Mouse (Mus musculus) neutrophil, adult 5-6 weeks (primary cell): Measurements from ENCODE around the gene Cd6. TPM values are rescaled to one million over a fixed set of nuclear protein-coding genes. Genes with fewer than 3 reads are reported as not detected.

Experiments
- ATAC-seq: fragments of 151-379, 151-347 bp; 2 replicates; pipeline ENCODE4 v1.8.0; 2017; ENCODE audit warnings: mild to moderate bottlenecking, moderate TSS enrichment; ENCODE audit not compliant: insufficient number of reproducible peaks, poor library complexity, low FRiP score, severe bottlenecking; ENCODE audit errors: extremely low read depth
- total RNA-seq: library from RNA; stranded (forward); fragments of 200-1000 nt; gene quantifications from 2 replicates; pipeline ENCODE4 v1.2.3, GENCODE M21; 2017

The Cd6 gene
- total RNA-seq, 1 experiment from 2014 or later: 11.2 TPM

DNA sequence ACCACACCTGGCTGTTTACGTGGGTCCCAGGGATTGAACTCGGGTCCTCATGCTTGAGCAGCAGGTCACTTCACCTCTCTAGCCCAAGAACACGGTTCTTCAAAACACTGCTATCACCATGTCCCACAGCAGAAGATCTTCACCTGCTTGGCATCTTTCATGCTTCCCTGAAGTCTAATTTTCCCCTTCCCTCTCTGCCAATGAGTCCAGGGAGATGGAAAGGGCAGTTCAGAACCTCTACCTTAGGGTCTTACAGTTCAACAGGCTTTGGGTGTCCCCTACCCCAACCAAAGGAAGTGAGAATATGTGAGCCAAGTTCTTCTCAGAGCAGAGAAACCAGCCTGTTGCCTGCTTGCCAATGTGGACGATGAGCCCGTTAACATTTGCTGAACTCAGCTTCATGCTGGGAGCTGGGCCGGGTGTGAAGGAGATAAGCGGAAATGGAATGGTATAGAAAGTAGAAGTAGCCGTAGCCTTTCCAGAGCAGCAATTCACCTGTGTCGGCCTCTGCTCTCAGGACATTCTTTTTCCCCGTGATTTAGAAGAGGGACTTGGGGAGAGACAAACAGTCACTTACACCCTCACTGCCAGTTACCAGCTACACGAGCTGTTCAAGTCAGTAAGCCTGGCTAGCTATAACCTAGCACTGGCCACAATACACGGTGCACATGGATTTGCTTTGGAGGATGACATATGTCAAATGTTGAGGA lies 21.2 kb downstream of the Cd6 start:
- ATAC-seq: no peak

GRCm38 (mm10) chr19:10805661-10806285 lies 24.1 kb downstream of the Cd6 start:
- no peak for ATAC-seq

DNA sequence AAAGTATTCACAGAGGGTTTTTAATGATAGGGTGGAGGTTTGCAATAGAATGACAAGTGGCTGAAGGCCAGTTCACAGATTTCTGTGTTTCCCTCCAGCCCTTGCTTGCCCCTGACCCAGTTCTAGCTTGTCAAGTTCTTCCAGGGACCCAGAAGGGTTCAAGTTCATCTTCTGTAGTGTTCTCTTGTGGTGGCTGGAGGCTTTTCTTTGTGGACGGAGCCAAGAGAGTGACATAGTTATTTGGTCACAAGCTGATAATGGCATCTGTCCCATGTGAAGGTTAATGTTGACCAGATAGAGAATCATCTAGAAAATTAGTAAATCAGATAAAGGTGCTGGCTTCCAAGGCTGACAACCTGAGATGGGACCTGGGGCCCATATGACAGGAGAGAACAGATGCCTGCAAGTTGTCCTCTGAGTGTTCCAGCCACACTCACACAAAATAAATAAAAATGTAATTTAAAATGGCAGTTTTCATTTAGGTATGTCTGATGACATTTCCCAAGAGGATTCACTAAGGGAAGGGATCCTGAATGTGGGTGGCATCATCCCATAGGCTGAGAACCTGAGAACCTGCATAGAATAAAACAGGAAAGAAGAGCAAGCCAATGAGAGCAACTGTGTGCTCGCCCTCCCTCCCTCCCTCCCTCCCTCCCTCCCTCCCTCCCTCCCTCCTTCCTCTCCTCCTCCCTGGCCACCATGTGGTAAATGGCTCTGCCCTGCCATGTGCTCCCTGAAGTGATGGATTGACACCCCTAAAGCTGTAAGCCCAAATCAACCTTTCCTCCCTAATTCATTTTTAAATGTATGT lies 24.8 kb downstream of the Cd6 start:
- ATAC-seq: no peak

GRCm38 (mm10) chr19:10803751-10804150 lies 26.1 kb downstream of the Cd6 start:
- ATAC-seq: no peak

DNA sequence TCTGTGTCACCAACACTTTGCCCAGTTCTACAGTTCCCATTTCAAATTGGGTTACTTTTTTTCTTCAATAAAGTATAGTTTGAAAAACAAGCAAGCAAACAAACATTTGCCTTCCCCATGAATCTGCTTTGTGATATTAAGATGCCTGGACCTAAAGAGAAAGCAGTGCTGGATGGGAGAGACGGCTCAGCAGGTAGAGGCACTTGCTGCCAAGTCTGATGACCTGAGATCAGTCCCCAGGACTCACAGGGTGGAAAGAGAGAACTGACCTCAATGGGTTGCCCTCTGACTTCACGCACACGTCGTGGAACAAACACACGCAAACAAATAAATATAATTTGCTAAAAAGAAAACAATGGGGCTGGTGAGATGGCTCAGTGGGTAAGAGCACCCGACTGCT lies 28.0 kb downstream of the Cd6 start:
- ATAC-seq: no peak

DNA sequence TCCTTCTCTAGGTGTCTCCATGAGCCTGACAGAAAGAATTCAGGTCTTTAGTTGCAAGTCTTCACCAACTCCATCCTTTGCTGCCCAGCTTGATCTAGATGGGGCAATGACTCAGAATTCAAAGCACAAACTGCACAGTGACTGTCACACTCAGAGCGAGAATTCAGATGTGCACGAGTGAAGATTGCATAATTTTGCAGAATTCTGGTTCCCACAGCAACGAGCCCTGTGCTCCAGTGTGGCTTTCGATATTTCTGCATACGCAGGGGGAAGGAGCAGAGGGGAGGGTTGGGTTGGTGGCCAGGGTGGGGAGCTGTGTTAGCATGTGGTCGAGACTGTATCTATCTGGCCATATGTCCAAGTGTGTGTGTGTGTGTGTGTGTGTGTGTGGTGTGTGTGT lies 28.8 kb downstream of the Cd6 start:
- ATAC-seq: no peak

GRCm38 (mm10) chr19:10799155-10799554 lies 30.7 kb downstream of the Cd6 start:
- no peak for ATAC-seq

- no peak for ATAC-seq
These were observed 31.3 kb downstream of the Cd6 start for GRCm38 (mm10) chr19:10798576-10798975.

DNA sequence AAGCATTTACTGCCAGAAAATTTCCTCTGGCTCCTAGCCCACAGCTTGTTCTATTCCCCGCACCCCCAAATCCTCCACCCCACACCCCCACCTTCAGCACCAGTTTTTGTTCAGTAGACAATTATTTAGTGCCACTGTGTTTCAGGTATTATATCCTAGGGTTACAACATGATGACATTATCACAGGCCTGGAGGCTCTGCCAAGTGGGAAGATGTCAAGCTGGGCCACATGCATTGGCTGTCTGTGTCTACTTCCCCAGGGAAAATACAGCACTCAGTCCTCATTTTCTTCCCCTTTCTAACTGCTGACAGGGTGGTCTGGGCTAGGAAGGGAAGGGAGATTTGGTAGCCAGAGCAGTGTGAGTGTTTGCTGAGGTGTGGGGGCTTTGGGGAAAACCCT lies 34.9 kb downstream of the Cd6 start:
- no peak for ATAC-seq

- ATAC-seq: no peak
These were observed 36.8 kb downstream of the Cd6 start for GRCm38 (mm10) chr19:10793044-10793443.

DNA sequence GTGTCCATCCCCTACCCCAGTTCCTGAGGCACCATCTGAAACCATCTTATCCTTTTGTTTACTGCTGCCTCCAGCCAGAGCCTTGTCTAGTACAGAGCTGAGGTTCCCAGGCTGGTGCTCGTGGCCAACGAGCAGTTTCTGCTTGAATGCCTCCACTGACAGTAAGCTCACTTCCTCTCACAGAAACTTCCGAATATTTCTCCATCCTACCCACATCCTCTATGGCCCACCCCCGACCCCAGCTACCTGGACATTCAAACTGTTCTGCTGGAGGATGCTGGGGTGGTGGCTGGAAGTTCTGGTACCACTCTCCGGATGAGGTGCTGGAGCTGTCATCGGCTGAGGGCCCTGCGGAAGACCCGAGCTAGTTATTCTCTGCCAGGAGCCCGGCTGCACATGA lies 39.5 kb downstream of the Cd6 start:
- no peak for ATAC-seq

DNA sequence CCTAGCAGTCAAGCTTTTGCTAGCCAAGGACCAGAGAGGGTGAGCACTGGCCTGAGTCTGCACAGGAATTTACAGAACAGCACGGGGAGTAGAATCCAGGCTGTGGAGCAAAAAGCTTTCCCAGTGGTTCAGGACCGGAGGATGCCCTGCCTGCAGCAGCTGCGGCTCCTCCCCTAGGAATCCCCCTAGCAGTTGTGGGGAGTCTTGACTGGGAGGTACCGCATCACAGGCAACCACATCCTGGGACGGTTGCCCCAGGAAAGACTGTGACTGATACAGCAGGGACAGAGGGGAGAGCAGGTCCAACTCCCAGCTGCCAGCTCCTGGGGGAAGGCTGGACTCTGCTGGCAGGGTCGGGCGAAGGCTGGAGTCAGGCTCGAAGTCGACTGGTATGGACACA lies 41.6 kb downstream of the Cd6 start:
- ATAC-seq: no peak

- no peak for ATAC-seq
These were observed 42.5 kb downstream of the Cd6 start for GRCm38 (mm10) chr19:10787406-10787805.

DNA sequence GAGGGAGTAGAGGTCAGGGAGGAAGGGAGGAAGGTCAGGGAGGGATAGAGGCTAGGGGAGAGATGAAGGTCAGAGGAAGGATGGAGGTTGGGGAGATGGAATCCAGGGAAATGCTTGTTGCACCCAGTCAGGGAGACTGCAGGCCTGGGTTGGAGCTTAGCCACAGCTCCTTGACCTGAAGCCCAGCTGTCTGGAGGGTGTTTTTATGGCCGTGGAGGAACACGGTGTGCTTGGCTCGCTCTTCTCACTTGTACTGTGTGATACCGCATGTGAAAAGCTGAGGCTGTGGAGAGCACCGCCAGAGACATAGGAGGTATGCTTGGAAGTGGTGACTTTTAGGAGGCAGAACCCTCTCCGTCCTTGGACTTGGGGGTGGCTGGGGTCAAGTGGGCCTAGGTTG lies 43.1 kb downstream of the Cd6 start:
- ATAC-seq: no peak

GRCm38 (mm10) chr19:10784796-10785459 lies 44.9 kb downstream of the Cd6 start:
- no peak for ATAC-seq

- ATAC-seq: no peak
These were observed 45.8 kb downstream of the Cd6 start for GRCm38 (mm10) chr19:10784061-10784460.

DNA sequence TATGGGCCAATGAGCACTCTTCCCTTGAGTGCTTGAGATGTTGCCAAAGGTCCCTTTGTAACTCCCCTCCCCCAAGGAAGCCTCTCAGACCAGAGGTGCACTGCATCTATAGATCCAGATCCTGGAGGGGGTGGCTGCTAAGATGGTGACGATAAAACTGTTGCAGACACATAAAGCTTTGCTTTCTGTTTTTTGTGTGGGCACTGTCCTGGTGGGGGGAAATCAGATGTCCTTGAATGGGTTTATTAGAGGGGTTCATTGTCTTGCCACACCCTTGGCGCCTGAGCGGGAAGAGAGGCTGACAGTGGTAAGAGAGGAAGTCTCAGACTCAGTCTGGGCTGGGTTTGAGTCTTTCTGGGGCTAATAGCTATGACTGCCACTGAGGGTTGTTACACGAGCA lies 46.7 kb downstream of the Cd6 start:
- ATAC-seq: no peak

GRCm38 (mm10) chr19:10781641-10782040 lies 48.2 kb downstream of the Cd6 start:
- no peak for ATAC-seq

DNA sequence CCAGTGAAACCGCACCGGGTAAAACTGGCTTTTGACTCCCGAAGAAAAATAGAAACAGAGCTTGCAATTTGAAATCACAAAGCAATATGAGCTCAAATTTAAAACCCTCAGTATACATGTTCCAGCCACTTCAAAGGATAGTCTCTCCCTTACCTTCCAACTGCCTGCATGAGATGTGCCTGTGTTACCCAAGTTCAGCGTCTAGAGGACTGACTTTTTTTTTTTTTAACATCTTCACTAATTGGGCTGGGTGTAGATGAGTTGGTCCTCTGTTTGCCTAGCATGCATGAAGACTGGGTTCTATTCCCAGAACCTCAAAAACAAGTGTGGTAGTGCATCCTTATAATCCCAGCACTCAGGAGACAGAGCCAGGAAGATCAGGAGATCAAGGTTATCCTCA lies 53.0 kb downstream of the Cd6 start:
- no peak for ATAC-seq

GRCm38 (mm10) chr19:10774141-10774540 lies 55.7 kb downstream of the Cd6 start:
- ATAC-seq: no peak
